Mouse (Mus musculus) olfactory bulb, adult 2 months (tissue): ENCODE measurements around the gene Samd4b.

Experiments
- CTCF ChIP-seq: fragments of 200-500 bp; IDR thresholded peaks from 2 replicates; pipeline ENCODE4 v1.5.1; 2012; ENCODE audit warnings: low read depth, mild to moderate bottlenecking, low read length, moderate library complexity; ENCODE audit not compliant: insufficient read depth
- POLR2A ChIP-seq: fragments of 200-500 bp; IDR thresholded peaks from 2 replicates; pipeline ENCODE4 v1.6.1; 2012; ENCODE audit warnings: mild to moderate bottlenecking, low read depth, low read length, moderate library complexity; ENCODE audit not compliant: insufficient read depth

GRCm38 (mm10) chr7:28432252-28432651 is 165.7 kb downstream of the Samd4b start:
- TF ChIP-seq POLR2A, result no peak
- no peak for TF ChIP-seq CTCF
